Mouse (Mus musculus) hindbrain, embryonic 15.5 days (tissue): ENCODE data around the gene Fgf22. TPM values are rescaled to one million over a fixed set of nuclear protein-coding genes. Genes with fewer than 3 reads are reported as not detected.

Source experiments
- ATAC-seq: fragments of 200-750 bp; cut with Nextera tagmentation; 2 replicates; pipeline ENCODE4 v1.8.0; 2017; ENCODE audit warnings: low read depth, moderate number of reproducible peaks, moderate TSS enrichment; ENCODE audit not compliant: low FRiP score
- H3K27ac ChIP-seq: fragments of 300-500 bp; sonication (generic); replicated peaks from 2 replicates; pipeline ENCODE4 v1.5.1; 2015; ENCODE audit warnings: mild to moderate bottlenecking, inconsistent platforms
- H3K27me3 ChIP-seq: fragments of 300-500 bp; sonication (generic); 2 replicates; pipeline ENCODE4 v1.6.1; 2015; ENCODE audit warnings: control low read depth, inconsistent platforms
- H3K36me3 ChIP-seq: fragments of 300-500 bp; sonication (generic); 2 replicates; pipeline ENCODE4 v1.6.1; 2015; ENCODE audit warnings: control low read depth, inconsistent platforms
- H3K4me1 ChIP-seq: fragments of 300-500 bp; sonication (generic); replicated peaks from 2 replicates; pipeline ENCODE4 v1.6.1; 2015; ENCODE audit warnings: control low read depth, inconsistent platforms
- H3K4me2 ChIP-seq: fragments of 300-500 bp; sonication (generic); 2 replicates; pipeline ENCODE4 v1.6.1; 2015; ENCODE audit warnings: moderate library complexity, mild to moderate bottlenecking, inconsistent platforms
- H3K4me3 ChIP-seq: fragments of 300-500 bp; sonication (generic); 2 replicates; pipeline ENCODE4 v1.5.1; 2015; ENCODE audit warnings: mild to moderate bottlenecking, inconsistent platforms
- H3K9ac ChIP-seq: fragments of 300-500 bp; sonication (generic); 2 replicates; pipeline ENCODE4 v1.6.1; 2015; ENCODE audit warnings: inconsistent platforms
- H3K9me3 ChIP-seq: fragments of 300-500 bp; sonication (generic); 2 replicates; pipeline ENCODE4 v1.6.1; 2016; ENCODE audit warnings: control low read depth, inconsistent platforms
- WGBS: fragments of 180-500 bp; shearing (Covaris S2); methylation state at CpG from one replicate; pipeline ENCODE4 v1.1.7; 2015; 5-methylcytosine and 5-hydroxymethylcytosine counted together
- polyA plus RNA-seq: library from polyadenylated mRNA; unstranded; fragments of >200 nt; fragmentation: Nextera tagmentation; extraction: Ambion mirVana; gene quantifications from 2 replicates; pipeline ENCODE4 v1.2.1, GENCODE M21; 2015

The Fgf22 gene
- 2.2 and 2.4 TPM in 2 replicates for polyA plus RNA-seq

DNA sequence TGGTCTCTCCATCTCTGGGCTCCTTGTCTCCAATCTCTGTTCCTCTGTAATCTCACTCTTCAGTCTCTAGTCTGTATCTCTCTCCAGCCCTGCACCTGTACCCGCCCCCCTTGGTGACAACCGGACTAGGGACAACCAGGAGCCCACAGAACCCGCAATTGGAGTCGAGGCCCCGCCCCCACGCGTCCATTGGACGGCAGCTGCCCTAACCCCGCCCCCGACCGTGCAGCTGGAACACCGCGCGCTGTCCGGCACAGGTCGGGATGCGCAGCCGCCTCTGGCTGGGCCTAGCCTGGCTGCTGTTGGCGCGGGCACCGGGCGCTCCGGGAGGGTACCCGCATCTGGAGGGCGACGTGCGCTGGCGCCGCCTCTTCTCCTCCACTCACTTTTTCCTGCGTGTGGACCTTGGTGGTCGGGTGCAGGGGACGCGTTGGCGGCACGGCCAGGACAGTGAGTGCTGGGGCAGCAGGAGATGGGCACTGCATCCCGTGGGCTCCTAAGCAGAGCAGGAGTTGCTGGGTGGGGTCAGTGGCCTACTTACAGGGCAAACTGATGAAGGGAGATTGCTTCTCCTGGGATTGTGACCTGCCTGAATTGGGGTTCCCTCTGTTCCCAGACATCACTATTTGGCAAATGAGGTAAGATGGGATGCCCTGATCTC is at the start of gene Fgf22:
Gene Fgf22, plus strand, starts transcription at position 221 of the 661 bp plus-strand sequence.
- Histone ChIP-seq H3K9me3 (no peaks in the 10 kb centered on the region), H3K4me1 (peaks cover 11% of the 10 kb centered on the region), H3K27me3 (no peaks in the 10 kb centered on the region), H3K36me3 (peaks cover 30% of the 10 kb centered on the region), H3K4me2 (peak within 1 kb of the TSS; percentile 65), H3K4me3 (peak within 1 kb of the TSS; percentile 37), H3K27ac (no peak within 1 kb of the TSS), H3K9ac (peak within 1 kb of the TSS; percentile 41)
- ATAC-seq = peak; percentile 80
- 2% methylated on average over 36 of the region's 36 CpGs for WGBS

DNA sequence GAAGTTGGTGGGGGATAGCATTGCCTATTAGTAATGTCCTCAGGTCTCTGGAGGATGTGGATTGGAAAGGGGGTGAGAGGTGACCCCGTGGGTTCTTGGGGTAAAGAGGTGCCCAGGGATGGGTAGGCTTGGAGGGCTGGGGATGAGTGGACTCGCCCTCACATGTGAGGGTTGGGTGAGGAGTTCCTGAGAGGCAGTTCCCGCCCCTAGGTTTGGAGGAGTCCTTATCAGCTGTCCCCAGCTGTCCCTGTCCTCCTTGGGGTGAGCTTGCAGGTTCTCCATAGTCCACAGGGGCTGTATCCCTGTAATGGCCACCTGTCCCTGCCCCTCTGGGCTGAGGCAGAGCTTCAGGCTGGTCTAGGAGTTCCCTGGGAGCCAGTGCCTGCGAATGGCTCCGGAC is 48.9 kb upstream of the Fgf22 start:
- peak overlapping the region; percentile 95 for H3K4me2 ChIP-seq
- H3K27ac ChIP-seq = peak overlapping the region; percentile 40; the same call in 1 of the 2 replicates
- WGBS = 89% methylated on average over 5 of the region's 5 CpGs
- H3K27me3 ChIP-seq = no peaks in the 10 kb centered on the region
- H3K36me3 ChIP-seq = peaks cover 11% of the 10 kb centered on the region; the same call in 1 of the 2 replicates
- no peaks in the 10 kb centered on the region for H3K9me3 ChIP-seq
- H3K4me3 ChIP-seq = peak overlapping the region; percentile 85
- H3K9ac ChIP-seq = peak overlapping the region; percentile 93
- ATAC-seq = no peak
- H3K4me1 ChIP-seq = peaks cover 33% of the 10 kb centered on the region

DNA sequence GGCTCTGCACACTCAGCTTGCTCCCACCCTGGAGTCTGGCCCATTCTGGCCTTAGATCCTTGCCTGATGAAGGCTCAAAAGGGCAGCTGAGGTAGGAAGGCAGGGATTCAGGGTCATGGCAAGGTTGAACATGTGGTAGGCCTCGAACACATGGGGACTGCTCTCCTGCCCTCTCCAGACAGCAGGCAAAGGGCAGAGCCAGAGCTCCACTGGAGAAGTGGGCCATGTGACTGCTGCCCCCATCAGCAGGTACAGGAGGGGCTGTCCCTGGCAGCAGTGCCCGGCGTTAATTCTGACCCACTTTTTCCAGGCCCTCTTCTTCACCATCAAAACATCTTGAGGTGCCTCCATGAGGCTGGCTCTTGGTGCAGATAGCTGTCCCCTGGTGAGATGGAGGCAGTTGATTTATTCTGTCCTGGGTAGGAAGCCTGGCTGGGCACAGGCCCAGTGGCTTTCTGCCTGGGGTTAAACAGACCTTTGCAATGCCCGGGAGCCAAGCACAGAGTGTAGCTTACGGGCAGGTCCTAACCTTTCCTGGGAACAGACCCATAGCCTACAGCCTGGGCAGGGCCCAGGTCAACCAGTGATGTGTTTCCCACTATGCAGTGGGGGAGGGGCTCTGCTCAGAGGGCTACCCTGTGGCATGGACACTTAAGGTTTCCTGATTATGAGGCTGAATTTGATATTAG is 48.3 kb upstream of the Fgf22 start:
- H3K27me3 ChIP-seq = no peaks in the 10 kb centered on the region
- H3K9ac ChIP-seq = 0 out of 2 replicates have a peak overlapping the region, but pooled peaks have one; percentile 93
- peaks cover 17% of the 10 kb centered on the region for H3K36me3 ChIP-seq
- H3K4me2 ChIP-seq = peak overlapping the region; percentile 95
- no peaks in the 10 kb centered on the region for H3K9me3 ChIP-seq
- peak overlapping the region; percentile 85 for H3K4me3 ChIP-seq
- H3K4me1 ChIP-seq = peaks cover 33% of the 10 kb centered on the region
- WGBS = 86% methylated on average over 5 of the region's 5 CpGs
- peak overlapping the region; percentile 40; the same call in 1 of the 2 replicates for H3K27ac ChIP-seq
- no peak for ATAC-seq

DNA sequence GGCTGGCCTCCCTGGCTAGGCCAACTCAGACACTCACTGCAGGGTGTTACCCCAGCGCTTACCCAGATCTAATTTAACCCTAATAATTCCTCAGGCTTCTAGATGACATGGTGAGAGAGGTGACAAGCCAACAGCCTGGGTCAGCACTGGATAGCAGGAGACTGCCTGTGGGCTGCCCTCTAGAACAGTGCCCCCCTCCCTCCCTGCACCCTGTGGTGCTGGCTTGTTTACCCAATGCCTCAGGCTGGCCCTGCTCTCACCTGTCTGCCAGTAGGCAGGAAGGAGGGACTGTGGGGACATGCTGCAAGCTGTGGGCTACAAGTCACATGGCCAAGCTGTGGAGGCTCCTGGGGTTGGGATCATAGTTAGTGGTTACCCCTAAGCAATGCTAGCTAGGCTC is 47.7 kb upstream of the Fgf22 start:
- peaks cover 33% of the 10 kb centered on the region for H3K4me1 ChIP-seq
- 81% methylated on average over 1 of the region's 1 CpGs for WGBS
- 0 out of 2 replicates have a peak overlapping the region, but pooled peaks have one; percentile 1 for H3K9ac ChIP-seq
- H3K4me3 ChIP-seq = peak overlapping the region; percentile 5; the same call in 1 of the 2 replicates
- no peak for ATAC-seq
- peaks cover 20% of the 10 kb centered on the region for H3K36me3 ChIP-seq
- peak overlapping the region; percentile 95 for H3K4me2 ChIP-seq
- no peak overlapping the region for H3K27ac ChIP-seq
- no peaks in the 10 kb centered on the region for H3K9me3 ChIP-seq
- no peaks in the 10 kb centered on the region for H3K27me3 ChIP-seq

DNA sequence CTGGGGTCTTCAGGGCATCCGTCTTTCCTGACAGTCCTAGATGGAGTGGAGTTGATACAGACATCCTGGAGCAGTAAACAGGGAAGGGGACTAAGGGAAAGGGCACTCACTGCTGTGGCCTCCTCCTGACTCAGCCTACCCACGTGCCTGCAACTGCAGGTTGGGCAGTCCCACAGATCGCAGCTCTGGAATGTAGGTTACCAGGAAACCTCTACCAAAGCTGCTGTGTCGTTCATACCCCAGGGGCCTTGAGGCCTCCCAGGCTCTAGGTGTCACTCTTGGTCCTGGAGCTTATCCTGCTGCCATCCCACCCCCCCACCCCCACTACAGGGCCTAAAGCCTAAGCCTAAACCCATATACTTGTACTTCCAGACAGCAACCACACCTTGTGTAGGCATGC is 47.1 kb upstream of the Fgf22 start:
- 69% methylated on average over 4 of the region's 4 CpGs for WGBS
- H3K27me3 ChIP-seq = no peaks in the 10 kb centered on the region
- no peak overlapping the region for H3K27ac ChIP-seq
- peak overlapping the region; percentile 95 for H3K4me2 ChIP-seq
- no peak overlapping the region for H3K9ac ChIP-seq
- no peak for ATAC-seq
- no peaks in the 10 kb centered on the region for H3K9me3 ChIP-seq
- no peak overlapping the region for H3K4me3 ChIP-seq
- peaks cover 20% of the 10 kb centered on the region for H3K36me3 ChIP-seq
- peaks cover 33% of the 10 kb centered on the region for H3K4me1 ChIP-seq

DNA sequence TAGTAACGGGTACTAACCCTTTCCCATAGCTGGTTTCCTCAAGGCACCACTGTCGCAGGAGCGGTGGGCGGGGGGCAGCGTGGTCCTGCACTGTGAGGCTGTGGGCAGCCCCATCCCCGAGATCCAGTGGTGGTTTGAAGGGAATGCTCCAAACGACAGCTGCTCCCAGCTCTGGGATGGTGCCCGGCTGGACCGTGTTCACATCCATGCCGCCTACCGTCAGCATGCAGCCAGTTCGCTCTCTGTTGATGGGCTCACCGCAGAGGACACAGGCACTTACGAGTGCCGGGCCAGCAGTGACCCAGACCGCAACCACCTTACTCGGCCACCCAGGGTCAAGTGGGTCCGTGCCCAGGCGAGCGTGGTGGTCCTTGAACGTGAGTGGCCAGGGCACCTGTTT is 46.2 kb upstream of the Fgf22 start:
- Histone ChIP-seq H3K4me1 (peaks cover 33% of the 10 kb centered on the region), H3K27me3 (no peaks in the 10 kb centered on the region), H3K27ac (no peak overlapping the region), H3K4me3 (no peak overlapping the region), H3K9ac (no peak overlapping the region), H3K36me3 (peaks cover 20% of the 10 kb centered on the region), H3K9me3 (no peaks in the 10 kb centered on the region), H3K4me2 (no peak overlapping the region)
- WGBS = 92% methylated on average over 21 of the region's 21 CpGs
- ATAC-seq = no peak

DNA sequence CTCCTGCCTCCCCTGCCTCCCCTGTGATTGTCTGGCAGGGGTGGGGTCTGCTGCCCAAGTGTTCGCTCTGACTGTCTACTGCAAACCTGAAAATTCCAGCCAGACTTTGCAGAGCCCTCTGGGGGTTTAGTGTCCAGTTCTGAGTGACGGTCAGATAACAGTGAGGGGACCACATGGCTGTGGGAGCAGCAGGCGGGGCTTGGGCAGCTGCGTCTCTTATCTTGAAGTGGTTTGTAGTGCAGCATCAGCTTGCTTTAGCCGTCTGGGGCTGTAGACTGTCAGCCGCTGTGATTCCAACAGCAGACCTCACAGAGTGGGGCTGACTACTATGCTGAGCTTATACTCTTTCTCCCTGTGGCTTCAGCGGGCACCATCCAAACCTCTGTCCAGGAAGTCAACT is 45.6 kb upstream of the Fgf22 start:
- ATAC-seq = no peak
- Histone ChIP-seq H3K9ac (no peak overlapping the region), H3K4me1 (peaks cover 33% of the 10 kb centered on the region), H3K4me2 (no peak overlapping the region), H3K27me3 (no peaks in the 10 kb centered on the region), H3K4me3 (no peak overlapping the region), H3K9me3 (no peaks in the 10 kb centered on the region), H3K27ac (no peak overlapping the region), H3K36me3 (peaks cover 20% of the 10 kb centered on the region)
- 84% methylated on average over 7 of the region's 7 CpGs for WGBS

DNA sequence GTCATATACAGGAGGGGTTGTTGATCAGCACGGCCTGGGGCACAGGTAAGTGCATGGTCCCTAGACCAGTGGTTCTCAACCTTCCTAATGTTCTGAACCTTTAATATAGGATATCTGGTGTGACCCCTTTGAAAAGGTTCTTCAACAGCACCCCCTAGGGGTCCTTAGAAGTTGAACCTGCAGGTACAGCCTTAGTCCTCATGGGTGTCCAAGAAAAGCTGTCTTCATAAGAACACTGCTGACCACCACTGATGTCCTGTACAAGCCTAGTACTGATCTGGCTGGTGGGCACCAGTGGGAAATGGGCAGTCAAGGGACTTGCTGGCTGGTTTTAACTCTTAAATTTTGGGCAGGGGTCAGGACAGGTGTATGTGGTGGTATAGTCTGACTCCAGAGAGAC is 42.8 kb upstream of the Fgf22 start:
- Histone ChIP-seq H3K4me3 (no peak overlapping the region), H3K9ac (no peak overlapping the region), H3K27ac (no peak overlapping the region), H3K27me3 (peaks cover 17% of the 10 kb centered on the region), H3K36me3 (peaks cover 20% of the 10 kb centered on the region), H3K4me1 (peaks cover 22% of the 10 kb centered on the region), H3K4me2 (no peak overlapping the region), H3K9me3 (no peaks in the 10 kb centered on the region)
- ATAC-seq = no peak
- WGBS = 84% methylated on average over 1 of the region's 1 CpGs

DNA sequence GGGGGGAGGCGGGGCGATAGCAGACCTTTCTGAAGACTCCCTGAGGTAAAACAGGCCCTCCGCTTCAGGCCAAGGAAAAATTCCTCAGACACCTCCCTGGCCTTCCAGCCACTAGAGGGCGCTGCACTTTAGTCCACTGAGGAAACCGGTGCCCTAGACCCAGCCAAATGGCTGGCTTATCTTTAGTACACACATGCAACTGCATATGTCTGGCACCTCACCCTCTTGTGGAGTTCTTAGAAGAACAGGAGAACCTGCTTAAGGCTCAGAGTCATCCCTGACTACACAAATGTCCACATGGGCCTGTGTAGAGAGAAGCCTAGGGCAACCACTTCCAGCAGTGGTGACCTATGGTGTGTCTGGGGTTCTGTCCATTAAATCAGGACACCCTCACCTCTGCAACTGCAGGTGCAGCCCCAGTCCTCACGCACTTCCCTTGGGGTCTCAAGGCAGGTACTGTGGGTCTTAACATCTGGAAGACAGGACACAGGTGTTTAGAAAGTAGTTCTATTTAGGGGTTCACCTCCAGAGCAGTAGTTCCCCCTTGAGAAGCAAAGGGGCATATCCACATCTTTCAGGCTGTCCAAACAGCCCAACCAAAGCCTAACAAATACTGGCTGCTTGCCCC is 42.3 kb upstream of the Fgf22 start:
- Histone ChIP-seq H3K4me3 (no peak overlapping the region), H3K4me2 (no peak overlapping the region), H3K27me3 (peaks cover 17% of the 10 kb centered on the region), H3K9me3 (no peaks in the 10 kb centered on the region), H3K9ac (no peak overlapping the region), H3K4me1 (peaks cover 22% of the 10 kb centered on the region), H3K36me3 (peaks cover 16% of the 10 kb centered on the region), H3K27ac (no peak overlapping the region)
- peak; percentile 19; the same call in 1 of the 2 replicates for ATAC-seq
- WGBS = 12% methylated on average over 4 of the region's 6 CpGs

DNA sequence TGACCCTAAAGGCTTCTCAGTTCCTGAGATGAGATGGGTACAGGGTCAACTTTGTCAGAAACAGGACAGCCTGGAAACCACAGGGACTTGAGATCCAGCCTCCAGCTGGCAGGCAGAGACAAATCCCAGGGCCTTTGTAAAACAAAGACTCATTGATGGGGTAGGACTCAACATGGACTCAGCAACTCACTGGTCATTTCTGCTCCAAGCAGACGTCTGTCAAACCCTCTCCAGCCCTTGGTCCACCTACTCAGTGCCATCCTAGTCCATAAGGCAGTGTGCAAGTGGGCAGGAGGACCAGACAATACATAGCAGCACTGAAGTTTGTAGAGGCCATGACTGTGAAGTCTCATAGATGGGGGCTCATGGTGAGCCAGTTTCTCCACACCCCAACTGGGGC is 41.7 kb upstream of the Fgf22 start:
- ATAC-seq = no peak

DNA sequence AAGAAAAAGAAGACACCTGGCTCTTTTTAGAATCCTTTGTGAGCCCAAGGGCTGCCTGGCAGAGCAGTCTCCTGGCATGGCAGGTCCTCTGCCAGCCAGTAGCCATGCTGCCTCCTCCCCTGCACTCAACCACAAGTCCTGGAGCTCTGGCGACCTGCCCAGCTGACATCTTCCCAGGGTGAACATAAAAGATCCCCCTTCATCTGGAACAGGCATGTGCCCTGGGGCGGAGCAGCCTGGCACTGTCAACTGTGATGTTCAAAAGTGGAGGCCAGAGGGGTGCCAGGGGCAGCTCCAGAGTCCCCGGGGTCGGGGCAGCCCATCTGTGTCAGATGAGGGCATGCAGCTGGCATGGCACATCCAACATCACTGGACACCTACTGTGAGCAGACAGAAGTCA is 39.9 kb upstream of the Fgf22 start:
- Histone ChIP-seq H3K27ac (no peak overlapping the region), H3K27me3 (peaks cover 24% of the 10 kb centered on the region), H3K4me1 (peaks cover 28% of the 10 kb centered on the region), H3K4me2 (no peak overlapping the region), H3K36me3 (peaks cover 16% of the 10 kb centered on the region), H3K4me3 (no peak overlapping the region), H3K9ac (no peak overlapping the region), H3K9me3 (no peaks in the 10 kb centered on the region)
- WGBS = 52% methylated on average over 4 of the region's 4 CpGs
- no peak for ATAC-seq

More for the DNA sequence above, 41.7 kb upstream of the Fgf22 start:
- Histone ChIP-seq H3K4me3 (no peak overlapping the region), H3K36me3 (peaks cover 16% of the 10 kb centered on the region), H3K9ac (no peak overlapping the region), H3K27me3 (peaks cover 21% of the 10 kb centered on the region), H3K4me1 (peaks cover 24% of the 10 kb centered on the region), H3K27ac (no peak overlapping the region), H3K4me2 (no peak overlapping the region), H3K9me3 (no peaks in the 10 kb centered on the region)
- 40% methylated on average over 1 of the region's 1 CpGs for WGBS
